Mouse (Mus musculus): Measurements from ENCODE around the gene Pgbd1.

GRCm38 (mm10) chr13:21377773-21378172 is 63.1 kb downstream of the Pgbd1 start:
- no peak for TF ChIP-seq CTCF (IDR thresholded peaks at IDR 0.05; ENCODE audit: low read depth, low read length)
- TF ChIP-seq TAL1 (conservative IDR thresholded peaks at IDR 0.05; ENCODE audit: low read depth, low read length), result no peak
- TF ChIP-seq GATA1 (IDR thresholded peaks at IDR 0.05; ENCODE audit: borderline replicate concordance, low read length), result no peak
- TF ChIP-seq GATA2 (IDR thresholded peaks at IDR 0.05; ENCODE audit: borderline replicate concordance, low read depth, low read length), result no peak
- no peak for TF ChIP-seq POLR2AphosphoS5 (IDR thresholded peaks at IDR 0.05; ENCODE audit: insufficient replicate concordance, low read depth, low read length)

All from G1E (cell line).